Mouse (Mus musculus): ENCODE data around the gene Efcab6. TPM values are rescaled to one million over a fixed set of nuclear protein-coding genes. Genes with fewer than 3 reads are reported as not detected.

The Efcab6 gene
- polyA plus RNA-seq, 1 experiment from 2014 or later = 0.16 TPM

GRCm38 (mm10) chr15:83877155-83877866, 187.9 kb downstream of the Efcab6 start:
- no peaks in the 10 kb centered on the region for H3K9me3 ChIP-seq (ENCODE audit: low read length)
- no peaks in the 10 kb centered on the region for H3K27me3 ChIP-seq (ENCODE audit: insufficient read depth, low read length)
- H3K9ac ChIP-seq (replicated peaks; ENCODE audit: low read length) = no peak overlapping the region
- no peak overlapping the region for H3K4me2 ChIP-seq (replicated peaks; ENCODE audit: low read depth, low read length)
- H3K4me1 ChIP-seq (ENCODE audit: insufficient read depth, low read length) = no peaks in the 10 kb centered on the region
- no peak overlapping the region for H3K27ac ChIP-seq (ENCODE audit: low read length)
- ATAC-seq (ENCODE audit: low FRiP score, low TSS enrichment) = no peak
- no peaks in the 10 kb centered on the region for H3K36me3 ChIP-seq (ENCODE audit: insufficient read depth, low read length)
- no peak overlapping the region for H3K4me3 ChIP-seq (ENCODE audit: low read length)
- WGBS = 49% methylated on average over 11 of the region's 11 CpGs

- WGBS = 9% methylated on average over 17 of the region's 17 CpGs
- Histone ChIP-seq H3K36me3 (ENCODE audit: insufficient read depth, low read length) (no peaks in the 10 kb centered on the region), H3K4me3 (ENCODE audit: low read length) (no peak overlapping the region), H3K27me3 (ENCODE audit: insufficient read depth, low read length) (peaks cover 6% of the 10 kb centered on the region; the same call in 1 of the 2 replicates), H3K9ac (replicated peaks; ENCODE audit: low read length) (no peak overlapping the region), H3K27ac (ENCODE audit: low read length) (no peak overlapping the region), H3K9me3 (ENCODE audit: low read length) (no peaks in the 10 kb centered on the region), H3K4me2 (replicated peaks; ENCODE audit: low read depth, low read length) (no peak overlapping the region), H3K4me1 (ENCODE audit: insufficient read depth, low read length) (no peaks in the 10 kb centered on the region)
- ATAC-seq (ENCODE audit: low FRiP score, low TSS enrichment) = no peak
Measured at GRCm38 (mm10) chr15:83870936-83871335, 194.2 kb downstream of the Efcab6 start.

GRCm38 (mm10) chr15:83865626-83866025, 199.6 kb downstream of the Efcab6 start:
- Histone ChIP-seq H3K4me3 (ENCODE audit: low read length) (no peak overlapping the region), H3K27me3 (ENCODE audit: insufficient read depth, low read length) (0 out of 2 replicates have a peak, but pooled peaks cover 2% of the 10 kb centered on the region), H3K36me3 (ENCODE audit: insufficient read depth, low read length) (no peaks in the 10 kb centered on the region), H3K4me1 (ENCODE audit: insufficient read depth, low read length) (no peaks in the 10 kb centered on the region), H3K9ac (replicated peaks; ENCODE audit: low read length) (no peak overlapping the region), H3K4me2 (replicated peaks; ENCODE audit: low read depth, low read length) (no peak overlapping the region), H3K9me3 (ENCODE audit: low read length) (no peaks in the 10 kb centered on the region), H3K27ac (ENCODE audit: low read length) (no peak overlapping the region)
- WGBS = 92% methylated on average over 5 of the region's 5 CpGs
- ATAC-seq (ENCODE audit: low FRiP score, low TSS enrichment) = no peak

- Histone ChIP-seq H3K4me2 (replicated peaks; ENCODE audit: low read depth, low read length) (no peak overlapping the region), H3K4me1 (ENCODE audit: insufficient read depth, low read length) (no peaks in the 10 kb centered on the region), H3K9ac (replicated peaks; ENCODE audit: low read length) (no peak overlapping the region), H3K4me3 (ENCODE audit: low read length) (no peak overlapping the region), H3K27me3 (ENCODE audit: insufficient read depth, low read length) (no peaks in the 10 kb centered on the region), H3K9me3 (ENCODE audit: low read length) (no peaks in the 10 kb centered on the region), H3K27ac (ENCODE audit: low read length) (no peak overlapping the region), H3K36me3 (ENCODE audit: insufficient read depth, low read length) (no peaks in the 10 kb centered on the region)
- WGBS = 18% methylated on average over 8 of the region's 8 CpGs
- no peak for ATAC-seq (ENCODE audit: low FRiP score, low TSS enrichment)
Measured at GRCm38 (mm10) chr15:83857129-83857528, 208.1 kb downstream of the Efcab6 start.

GRCm38 (mm10) chr15:83853400-83853811, 211.8 kb downstream of the Efcab6 start:
- Histone ChIP-seq H3K27me3 (ENCODE audit: insufficient read depth, low read length) (no peaks in the 10 kb centered on the region), H3K27ac (ENCODE audit: low read length) (no peak overlapping the region), H3K9ac (replicated peaks; ENCODE audit: low read length) (no peak overlapping the region), H3K4me2 (replicated peaks; ENCODE audit: low read depth, low read length) (no peak overlapping the region), H3K4me1 (ENCODE audit: insufficient read depth, low read length) (no peaks in the 10 kb centered on the region), H3K9me3 (ENCODE audit: low read length) (no peaks in the 10 kb centered on the region), H3K4me3 (ENCODE audit: low read length) (no peak overlapping the region), H3K36me3 (ENCODE audit: insufficient read depth, low read length) (no peaks in the 10 kb centered on the region)
- ATAC-seq (ENCODE audit: low FRiP score, low TSS enrichment) = no peak
- 71% methylated on average over 5 of the region's 5 CpGs for WGBS

- Histone ChIP-seq H3K27ac (ENCODE audit: low read length) (no peak overlapping the region), H3K27me3 (ENCODE audit: insufficient read depth, low read length) (no peaks in the 10 kb centered on the region), H3K4me1 (ENCODE audit: insufficient read depth, low read length) (no peaks in the 10 kb centered on the region), H3K9ac (replicated peaks; ENCODE audit: low read length) (no peak overlapping the region), H3K4me2 (replicated peaks; ENCODE audit: low read depth, low read length) (no peak overlapping the region), H3K9me3 (ENCODE audit: low read length) (no peaks in the 10 kb centered on the region), H3K36me3 (ENCODE audit: insufficient read depth, low read length) (no peaks in the 10 kb centered on the region), H3K4me3 (ENCODE audit: low read length) (no peak overlapping the region)
- no peak for ATAC-seq (ENCODE audit: low FRiP score, low TSS enrichment)
- WGBS = 78% methylated on average over 9 of the region's 9 CpGs
Measured at GRCm38 (mm10) chr15:83848193-83848592, 217.0 kb downstream of the Efcab6 start.

- Histone ChIP-seq H3K9ac (replicated peaks; ENCODE audit: low read length) (no peak overlapping the region), H3K9me3 (ENCODE audit: low read length) (no peaks in the 10 kb centered on the region), H3K36me3 (ENCODE audit: insufficient read depth, low read length) (no peaks in the 10 kb centered on the region), H3K27me3 (ENCODE audit: insufficient read depth, low read length) (no peaks in the 10 kb centered on the region), H3K4me3 (ENCODE audit: low read length) (no peak overlapping the region), H3K27ac (ENCODE audit: low read length) (no peak overlapping the region), H3K4me1 (ENCODE audit: insufficient read depth, low read length) (no peaks in the 10 kb centered on the region), H3K4me2 (replicated peaks; ENCODE audit: low read depth, low read length) (no peak overlapping the region)
- 74% methylated on average over 4 of the region's 4 CpGs for WGBS
- no peak for ATAC-seq (ENCODE audit: low FRiP score, low TSS enrichment)
Measured at GRCm38 (mm10) chr15:83847512-83847911, 217.7 kb downstream of the Efcab6 start.

- Histone ChIP-seq H3K9me3 (ENCODE audit: low read length) (no peaks in the 10 kb centered on the region), H3K4me1 (ENCODE audit: insufficient read depth, low read length) (no peaks in the 10 kb centered on the region), H3K27me3 (ENCODE audit: insufficient read depth, low read length) (0 out of 2 replicates have a peak, but pooled peaks cover 2% of the 10 kb centered on the region), H3K27ac (ENCODE audit: low read length) (no peak overlapping the region), H3K36me3 (ENCODE audit: insufficient read depth, low read length) (no peaks in the 10 kb centered on the region), H3K4me2 (replicated peaks; ENCODE audit: low read depth, low read length) (no peak overlapping the region), H3K9ac (replicated peaks; ENCODE audit: low read length) (no peak overlapping the region), H3K4me3 (ENCODE audit: low read length) (no peak overlapping the region)
- 37% methylated on average over 8 of the region's 8 CpGs for WGBS
- ATAC-seq (ENCODE audit: low FRiP score, low TSS enrichment) = no peak
Measured at GRCm38 (mm10) chr15:83846592-83846991, 218.6 kb downstream of the Efcab6 start.

GRCm38 (mm10) chr15:83845734-83846133, 219.4 kb downstream of the Efcab6 start:
- Histone ChIP-seq H3K27ac (ENCODE audit: low read length) (no peak overlapping the region), H3K4me2 (replicated peaks; ENCODE audit: low read depth, low read length) (no peak overlapping the region), H3K27me3 (ENCODE audit: insufficient read depth, low read length) (0 out of 2 replicates have a peak, but pooled peaks cover 2% of the 10 kb centered on the region), H3K9ac (replicated peaks; ENCODE audit: low read length) (no peak overlapping the region), H3K4me3 (ENCODE audit: low read length) (no peak overlapping the region), H3K4me1 (ENCODE audit: insufficient read depth, low read length) (no peaks in the 10 kb centered on the region), H3K9me3 (ENCODE audit: low read length) (no peaks in the 10 kb centered on the region), H3K36me3 (ENCODE audit: insufficient read depth, low read length) (no peaks in the 10 kb centered on the region)
- WGBS = 39% methylated on average over 11 of the region's 11 CpGs
- ATAC-seq (ENCODE audit: low FRiP score, low TSS enrichment) = no peak

- Histone ChIP-seq H3K27me3 (ENCODE audit: insufficient read depth, low read length) (0 out of 2 replicates have a peak, but pooled peaks cover 2% of the 10 kb centered on the region), H3K36me3 (ENCODE audit: insufficient read depth, low read length) (no peaks in the 10 kb centered on the region), H3K9me3 (ENCODE audit: low read length) (no peaks in the 10 kb centered on the region), H3K27ac (ENCODE audit: low read length) (no peak overlapping the region), H3K9ac (replicated peaks; ENCODE audit: low read length) (no peak overlapping the region), H3K4me3 (ENCODE audit: low read length) (no peak overlapping the region), H3K4me1 (ENCODE audit: insufficient read depth, low read length) (no peaks in the 10 kb centered on the region), H3K4me2 (replicated peaks; ENCODE audit: low read depth, low read length) (no peak overlapping the region)
- WGBS = 43% methylated on average over 22 of the region's 22 CpGs
- no peak for ATAC-seq (ENCODE audit: low FRiP score, low TSS enrichment)
Measured at GRCm38 (mm10) chr15:83842915-83843789, 222.0 kb downstream of the Efcab6 start.
